In genomic region chr3:92998691-92999090, GRCm38 (mm10) we compare ENCODE assay signal across 9 mouse cellular contexts. TPM values are rescaled to one million over a fixed set of nuclear protein-coding genes. Genes with fewer than 3 reads are reported as not detected.
DNase-seq lines count a peak whose midpoint lies in the region; ATAC-seq and TF ChIP-seq lines count a peak whose summit lies in the region.
"Had no signal": no experiment of that assay in that cellular context is flagged by ENCODE, and none has a peak within 500 bp of the region (broad histone marks: within the 10 kb centered on the region; RNA-seq: fewer than 3 reads in every experiment).

No protein-coding gene starts in this region.

- no peak overlapping the region for H3K4me2 ChIP-seq in kidney, embryonic 15.5 days
- H3K4me2 ChIP-seq in limb, embryonic 14.5 days (replicated peaks; ENCODE audit: low read depth, low read length, severe bottlenecking), result no peak overlapping the region
- H3K4me2 ChIP-seq in neural tube, embryonic 11.5 days (ENCODE audit: low read depth), result no peak overlapping the region

- DNase-seq in CD4-positive, CD25-positive, alpha-beta regulatory T cell, adult 2 months (ENCODE audit: low read depth, low spot score), result peak; percentile 16
- DNase-seq in embryo, embryonic 10.5 days (ENCODE audit: low spot score), result peak; percentile 86
- peak; percentile 82 for DNase-seq in limb, embryonic 14.5 days (ENCODE audit: low spot score)
- DNase-seq in neural tube, embryonic 11.5 days (ENCODE audit: low spot score), result peak; percentile 75
- peak; percentile 25 for DNase-seq in thymus, postnatal 0 days (ENCODE audit: low spot score)

- H3K4me3 ChIP-seq in kidney, embryonic 15.5 days (replicated peaks), result no peak overlapping the region
- H3K4me3 ChIP-seq in limb, embryonic 14.5 days (replicated peaks; ENCODE audit: low read length), result no peak overlapping the region
- no peak overlapping the region for H3K4me3 ChIP-seq in neural tube, embryonic 11.5 days (ENCODE audit: low read depth, low read length)
- H3K4me3 ChIP-seq: megakaryocyte, embryonic 14.5 days had no signal

- no peaks in the 10 kb centered on the region for H3K36me3 ChIP-seq in kidney, embryonic 15.5 days
- no peaks in the 10 kb centered on the region for H3K36me3 ChIP-seq in limb, embryonic 14.5 days (ENCODE audit: control insufficient read depth, insufficient read depth, low read length)
- H3K36me3 ChIP-seq in neural tube, embryonic 11.5 days (ENCODE audit: control insufficient read depth, insufficient read depth, low read length), result no peaks in the 10 kb centered on the region

- H3K4me1 ChIP-seq in kidney, embryonic 15.5 days, result no peaks in the 10 kb centered on the region
- no peaks in the 10 kb centered on the region for H3K4me1 ChIP-seq in limb, embryonic 14.5 days (ENCODE audit: control insufficient read depth, insufficient read depth, low read length)
- H3K4me1 ChIP-seq in neural tube, embryonic 11.5 days (ENCODE audit: control insufficient read depth, insufficient read depth, low read length), result no peaks in the 10 kb centered on the region
- H3K4me1 ChIP-seq: megakaryocyte, embryonic 14.5 days had no signal

- H3K27ac ChIP-seq in kidney, embryonic 15.5 days, result no peak overlapping the region
- H3K27ac ChIP-seq in limb, embryonic 14.5 days (replicated peaks; ENCODE audit: low read depth, low read length), result no peak overlapping the region
- H3K27ac ChIP-seq in neural tube, embryonic 11.5 days (ENCODE audit: low read depth, low read length), result no peak overlapping the region

- no peaks in the 10 kb centered on the region for H3K27me3 ChIP-seq in kidney, embryonic 15.5 days
- no peaks in the 10 kb centered on the region for H3K27me3 ChIP-seq in limb, embryonic 14.5 days (ENCODE audit: control insufficient read depth, insufficient read depth, low read length)
- no peaks in the 10 kb centered on the region for H3K27me3 ChIP-seq in neural tube, embryonic 11.5 days (ENCODE audit: control insufficient read depth, insufficient read depth, low read length)
- H3K27me3 ChIP-seq: megakaryocyte, embryonic 14.5 days had no signal

- no peak overlapping the region for H3K9ac ChIP-seq in kidney, embryonic 15.5 days
- H3K9ac ChIP-seq in limb, embryonic 14.5 days (ENCODE audit: low read depth, low read length, severe bottlenecking), result no peak overlapping the region
- H3K9ac ChIP-seq in neural tube, embryonic 11.5 days (ENCODE audit: low read length), result no peak overlapping the region

- 4% methylated on average over 7 of the region's 7 CpGs for WGBS in kidney, embryonic 15.5 days
- 5% methylated on average over 7 of the region's 7 CpGs for WGBS in limb, embryonic 14.5 days
- 8% methylated on average over 7 of the region's 7 CpGs for WGBS in neural tube, embryonic 11.5 days

- TF ChIP-seq POLR2A in limb, embryonic 14.5 days (IDR thresholded peaks at IDR 0.05; ENCODE audit: borderline replicate concordance, extremely low read depth, insufficient read depth, insufficient read length), result no peak

- ATAC-seq in CD4-positive, CD25-positive, alpha-beta regulatory T cell, adult 4 months, result no peak
- peak; percentile 81 for ATAC-seq in granulocyte monocyte progenitor cell, adult 5-6 weeks (replicated peaks; ENCODE audit: poor library complexity, severe bottlenecking)
- ATAC-seq in kidney, embryonic 15.5 days (replicated peaks; ENCODE audit: low FRiP score), result peak; percentile 88
- ATAC-seq in limb, embryonic 14.5 days (ENCODE audit: low FRiP score, low read depth), result peak; percentile 70
- ATAC-seq in neural tube, embryonic 11.5 days (ENCODE audit: insufficient read depth, low FRiP score, low TSS enrichment), result peak; percentile 76

- H3K9me3 ChIP-seq in kidney, embryonic 15.5 days (replicated peaks), result no peaks in the 10 kb centered on the region
- H3K9me3 ChIP-seq in limb, embryonic 14.5 days (ENCODE audit: control insufficient read depth, low read length), result no peaks in the 10 kb centered on the region
- H3K9me3 ChIP-seq in neural tube, embryonic 11.5 days (ENCODE audit: control insufficient read depth, low read length), result no peaks in the 10 kb centered on the region
- H3K9me3 ChIP-seq: megakaryocyte, embryonic 14.5 days had no signal

RNA-seq across cellular contexts. Expression of gene Lce3f, which starts 6.7 kb away (rescaled TPM):
- polyA plus RNA-seq in CD4-positive, CD25-positive, alpha-beta regulatory T cell, adult 4 months (2017; shearing (Covaris generic)), result not detected
- total RNA-seq in granulocyte monocyte progenitor cell, adult 5-6 weeks (2014; fragmentation: Nextera tagmentation), result not detected in 2 replicates
- not detected in 2 replicates for total RNA-seq in granulocyte monocyte progenitor cell, adult 5-6 weeks (2017)
- polyA plus RNA-seq in kidney, embryonic 15.5 days (2015; fragmentation: Nextera tagmentation; extraction: Ambion mirVana), result not detected in 2 replicates
- not detected in 2 replicates for polyA plus RNA-seq in limb, embryonic 14.5 days (2012; rRNA removed)
- 1.6 TPM in 1 of 2 replicates, not detected in the other for polyA plus RNA-seq in limb, embryonic 14.5 days (2014; fragmentation: Nextera tagmentation; extraction: Ambion mirVana)
- polyA plus RNA-seq in neural tube, embryonic 11.5 days (2014; fragmentation: Nextera tagmentation; extraction: Ambion mirVana), result not detected in 2 replicates
- 0.46 TPM in 1 of 2 replicates, not detected in the other for polyA plus RNA-seq in thymus, postnatal 0 days (2015; fragmentation: Nextera tagmentation; extraction: Ambion mirVana)

RNA-seq across cellular contexts. Expression of gene Crct1, which starts 16.8 kb away (rescaled TPM):
- polyA plus RNA-seq in CD4-positive, CD25-positive, alpha-beta regulatory T cell, adult 4 months (2017; shearing (Covaris generic)), result not detected
- not detected in 2 replicates for total RNA-seq in granulocyte monocyte progenitor cell, adult 5-6 weeks (2014; fragmentation: Nextera tagmentation)
- total RNA-seq in granulocyte monocyte progenitor cell, adult 5-6 weeks (2017), result not detected in 2 replicates
- polyA plus RNA-seq in kidney, embryonic 15.5 days (2015; fragmentation: Nextera tagmentation; extraction: Ambion mirVana), result 0.45 and 0.64 TPM in 2 replicates
- polyA plus RNA-seq in limb, embryonic 14.5 days (2012; rRNA removed), result 1.4 and 1.5 TPM in 2 replicates
- 1.3 and 2.7 TPM in 2 replicates for polyA plus RNA-seq in limb, embryonic 14.5 days (2014; fragmentation: Nextera tagmentation; extraction: Ambion mirVana)
- 0.68 TPM in 1 of 2 replicates, not detected in the other for polyA plus RNA-seq in neural tube, embryonic 11.5 days (2014; fragmentation: Nextera tagmentation; extraction: Ambion mirVana)
- polyA plus RNA-seq in thymus, postnatal 0 days (2015; fragmentation: Nextera tagmentation; extraction: Ambion mirVana), result 3.1 and 3.9 TPM in 2 replicates

RNA-seq across cellular contexts. Expression of gene Lce1m, which starts 20.2 kb away (rescaled TPM):
- polyA plus RNA-seq in CD4-positive, CD25-positive, alpha-beta regulatory T cell, adult 4 months (2017; shearing (Covaris generic)), result not detected
- not detected in 2 replicates for total RNA-seq in granulocyte monocyte progenitor cell, adult 5-6 weeks (2014; fragmentation: Nextera tagmentation)
- total RNA-seq in granulocyte monocyte progenitor cell, adult 5-6 weeks (2017), result not detected in 2 replicates
- not detected in 2 replicates for polyA plus RNA-seq in kidney, embryonic 15.5 days (2015; fragmentation: Nextera tagmentation; extraction: Ambion mirVana)
- 0.08 TPM in 1 of 2 replicates, not detected in the other for polyA plus RNA-seq in limb, embryonic 14.5 days (2012; rRNA removed)
- not detected in 2 replicates for polyA plus RNA-seq in limb, embryonic 14.5 days (2014; fragmentation: Nextera tagmentation; extraction: Ambion mirVana)
- polyA plus RNA-seq in neural tube, embryonic 11.5 days (2014; fragmentation: Nextera tagmentation; extraction: Ambion mirVana), result not detected in 2 replicates
- polyA plus RNA-seq in thymus, postnatal 0 days (2015; fragmentation: Nextera tagmentation; extraction: Ambion mirVana), result 0.59 and 1.0 TPM in 2 replicates

RNA-seq across cellular contexts. Expression of gene Lce3e, which starts 31.8 kb away (rescaled TPM):
- not detected for polyA plus RNA-seq in CD4-positive, CD25-positive, alpha-beta regulatory T cell, adult 4 months (2017; shearing (Covaris generic))
- total RNA-seq in granulocyte monocyte progenitor cell, adult 5-6 weeks (2014; fragmentation: Nextera tagmentation), result not detected in 2 replicates
- total RNA-seq in granulocyte monocyte progenitor cell, adult 5-6 weeks (2017), result not detected in 2 replicates
- polyA plus RNA-seq in kidney, embryonic 15.5 days (2015; fragmentation: Nextera tagmentation; extraction: Ambion mirVana), result not detected in 2 replicates
- polyA plus RNA-seq in limb, embryonic 14.5 days (2012; rRNA removed), result not detected in 2 replicates
- polyA plus RNA-seq in limb, embryonic 14.5 days (2014; fragmentation: Nextera tagmentation; extraction: Ambion mirVana), result not detected in 2 replicates
- polyA plus RNA-seq in neural tube, embryonic 11.5 days (2014; fragmentation: Nextera tagmentation; extraction: Ambion mirVana), result not detected in 2 replicates
- polyA plus RNA-seq in thymus, postnatal 0 days (2015; fragmentation: Nextera tagmentation; extraction: Ambion mirVana), result 0.77 and 0.79 TPM in 2 replicates

RNA-seq across cellular contexts. Expression of gene Lce3d, which starts 41.5 kb away (rescaled TPM):
- polyA plus RNA-seq in CD4-positive, CD25-positive, alpha-beta regulatory T cell, adult 4 months (2017; shearing (Covaris generic)), result not detected
- not detected in 2 replicates for total RNA-seq in granulocyte monocyte progenitor cell, adult 5-6 weeks (2014; fragmentation: Nextera tagmentation)
- total RNA-seq in granulocyte monocyte progenitor cell, adult 5-6 weeks (2017), result not detected in 2 replicates
- not detected in 2 replicates for polyA plus RNA-seq in kidney, embryonic 15.5 days (2015; fragmentation: Nextera tagmentation; extraction: Ambion mirVana)
- not detected in 2 replicates for polyA plus RNA-seq in limb, embryonic 14.5 days (2012; rRNA removed)
- polyA plus RNA-seq in limb, embryonic 14.5 days (2014; fragmentation: Nextera tagmentation; extraction: Ambion mirVana), result not detected in 2 replicates
- polyA plus RNA-seq in neural tube, embryonic 11.5 days (2014; fragmentation: Nextera tagmentation; extraction: Ambion mirVana), result not detected in 2 replicates
- 0.57 and 0.59 TPM in 2 replicates for polyA plus RNA-seq in thymus, postnatal 0 days (2015; fragmentation: Nextera tagmentation; extraction: Ambion mirVana)

Comparison
In these comparisons a context has a peak if more than half of its experiments do, and no peak if none do; other contexts are left out.
1. DNase-seq: peak in every context shown above with its lines; median percentile 86 in embryo, embryonic 10.5 days; 82 in limb, embryonic 14.5 days; 75 in neural tube, embryonic 11.5 days; 25 in thymus, postnatal 0 days; 16 in CD4-positive, CD25-positive, alpha-beta regulatory T cell, adult 2 months.